Mouse (Mus musculus): ENCODE measurements around the gene Lin7b.

DNA sequence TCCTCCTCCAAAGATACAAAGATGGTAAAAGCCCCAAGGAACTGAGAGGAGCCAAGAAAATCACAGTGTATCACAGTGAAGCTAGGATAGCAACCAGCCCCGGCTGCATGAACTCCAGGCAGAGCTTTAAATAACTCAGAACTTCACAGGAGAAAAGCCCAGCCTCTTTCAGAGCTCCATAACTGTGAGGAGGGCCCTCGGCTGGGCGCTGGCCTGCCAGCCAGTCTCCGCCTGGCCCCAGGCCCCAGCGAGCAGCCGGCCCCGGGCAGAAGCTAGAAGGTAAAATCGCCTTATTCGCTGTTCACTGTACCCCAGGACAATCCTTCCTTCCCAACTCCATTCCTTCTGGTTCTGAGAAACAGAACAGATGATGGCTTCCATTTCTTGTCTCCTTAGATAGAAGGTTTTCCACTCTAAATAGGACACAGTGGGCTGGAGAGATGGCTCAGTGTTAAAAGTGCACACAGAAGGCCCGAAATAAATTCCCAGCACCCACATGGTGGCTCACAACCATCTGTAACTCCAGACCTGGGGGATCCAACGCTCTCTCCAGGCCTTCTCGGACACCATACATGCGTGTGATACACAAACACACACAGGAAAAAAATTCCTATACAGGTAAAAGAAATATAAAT lies 41.4 kb downstream of the Lin7b start:
- TF ChIP-seq CTCF (IDR thresholded peaks at IDR 0.05; ENCODE audit: control insufficient read depth, insufficient read depth, low read length), result no peak
- no peak for TF ChIP-seq POLR2A (IDR thresholded peaks at IDR 0.05; ENCODE audit: borderline replicate concordance, control insufficient read depth, low read depth, low read length)

Measured in bone marrow, adult 2 months (tissue).